33 mouse cellular contexts compared by ENCODE assay signal in the genomic region with DNA sequence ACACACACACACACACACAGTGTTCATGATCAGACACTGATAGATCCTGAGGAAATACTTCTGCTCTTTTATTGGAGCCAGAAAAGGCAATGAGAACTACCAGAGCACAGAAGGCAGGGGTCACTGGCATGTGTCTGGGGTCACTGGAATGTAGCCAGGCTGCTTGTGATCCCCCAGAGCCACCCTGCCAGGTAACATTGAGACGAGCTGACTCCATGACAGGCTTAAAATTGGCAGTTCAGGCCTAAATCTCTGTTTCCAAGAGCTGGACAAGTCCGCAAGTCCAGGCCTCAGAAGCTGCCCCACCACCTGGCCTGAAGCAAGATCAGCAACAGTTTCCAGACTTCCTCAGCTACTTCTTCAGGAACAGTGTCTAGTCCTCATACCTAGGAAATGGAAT.
"Had no signal": no experiment of that assay in that cellular context is flagged by ENCODE, and none has a peak within 500 bp of the region (broad histone marks: within the 10 kb centered on the region; RNA-seq: fewer than 3 reads in every experiment).

No protein-coding gene starts in this region.

- DNase-seq: left cerebral cortex, postnatal 4 days; liver; liver, embryonic 13.5 days; liver, postnatal 0 days; lung, adult 18-20 months; lung, adult 2 months; lung, embryonic 14.5 days; lung, postnatal 10 days; lung, postnatal 14 days; lung, postnatal 36 days; lung, postnatal 4 days; midbrain, embryonic 14.5 days had no signal

- H3K4me1 ChIP-seq: limb, embryonic 10.5 days; limb, embryonic 12.5 days; limb, embryonic 13.5 days; liver, embryonic 12.5 days; liver, embryonic 13.5 days; liver, embryonic 15.5 days; lung, embryonic 15.5 days; megakaryocyte, embryonic 14.5 days; midbrain, embryonic 12.5 days; neural tube, embryonic 12.5 days had no signal

- ATAC-seq: liver, embryonic 12.5 days; liver, postnatal 0 days; lung, postnatal 0 days; midbrain, embryonic 13.5 days; midbrain, embryonic 15.5 days; midbrain, embryonic 16.5 days had no signal

- H3K27me3 ChIP-seq: limb, embryonic 12.5 days; limb, embryonic 13.5 days; limb, embryonic 15.5 days; liver, embryonic 12.5 days; liver, embryonic 13.5 days; liver, embryonic 15.5 days; lung, embryonic 15.5 days; megakaryocyte, embryonic 14.5 days; midbrain, embryonic 12.5 days; midbrain, embryonic 13.5 days; midbrain, embryonic 15.5 days; neural tube, embryonic 12.5 days; neural tube, embryonic 13.5 days had no signal

- H3K4me2 ChIP-seq: limb, embryonic 12.5 days; limb, embryonic 13.5 days; limb, embryonic 15.5 days; liver, embryonic 11.5 days; liver, embryonic 12.5 days; liver, embryonic 13.5 days; liver, embryonic 15.5 days; lung, embryonic 14.5 days; lung, embryonic 15.5 days; midbrain, embryonic 11.5 days; midbrain, embryonic 12.5 days; midbrain, embryonic 13.5 days; midbrain, embryonic 15.5 days; neural tube, embryonic 12.5 days; neural tube, embryonic 13.5 days had no signal

- H3K4me3 ChIP-seq: limb, embryonic 10.5 days; limb, embryonic 12.5 days; limb, embryonic 13.5 days; limb, embryonic 15.5 days; liver, embryonic 12.5 days; liver, embryonic 13.5 days; liver, embryonic 15.5 days; lung, embryonic 15.5 days; megakaryocyte, embryonic 14.5 days; midbrain, embryonic 10.5 days; midbrain, embryonic 12.5 days; midbrain, embryonic 13.5 days; midbrain, embryonic 15.5 days; myocyte; neural tube, embryonic 12.5 days; neural tube, embryonic 13.5 days had no signal

- H3K36me3 ChIP-seq: limb, embryonic 10.5 days; limb, embryonic 12.5 days; limb, embryonic 13.5 days; limb, embryonic 15.5 days; liver, embryonic 12.5 days; liver, embryonic 13.5 days; liver, embryonic 15.5 days; lung, embryonic 15.5 days; midbrain, embryonic 10.5 days; midbrain, embryonic 12.5 days; midbrain, embryonic 13.5 days; midbrain, embryonic 15.5 days; neural tube, embryonic 12.5 days; neural tube, embryonic 13.5 days had no signal

- H3K9ac ChIP-seq: limb, embryonic 12.5 days; limb, embryonic 13.5 days; limb, embryonic 15.5 days; liver, embryonic 12.5 days; liver, embryonic 13.5 days; liver, embryonic 14.5 days; liver, embryonic 15.5 days; liver, postnatal 0 days; lung, embryonic 14.5 days; lung, embryonic 15.5 days; midbrain, embryonic 12.5 days; midbrain, embryonic 13.5 days; midbrain, embryonic 15.5 days; neural tube, embryonic 12.5 days had no signal

- H3K9me3 ChIP-seq: limb, embryonic 10.5 days; limb, embryonic 12.5 days; limb, embryonic 13.5 days; limb, embryonic 15.5 days; liver, embryonic 12.5 days; liver, embryonic 13.5 days; liver, embryonic 15.5 days; lung, embryonic 15.5 days; midbrain, embryonic 10.5 days; midbrain, embryonic 12.5 days; midbrain, embryonic 13.5 days; midbrain, embryonic 15.5 days; neural tube, embryonic 12.5 days; neural tube, embryonic 13.5 days had no signal

- H3K27ac ChIP-seq: limb, embryonic 10.5 days; limb, embryonic 12.5 days; limb, embryonic 13.5 days; limb, embryonic 15.5 days; liver, embryonic 12.5 days; liver, embryonic 13.5 days; liver, embryonic 14.5 days; liver, embryonic 15.5 days; lung, embryonic 15.5 days; macrophage; midbrain, embryonic 10.5 days; midbrain, embryonic 12.5 days; neural tube, embryonic 12.5 days had no signal
